Mouse (Mus musculus): ENCODE measurements around the gene Cryz. TPM values are rescaled to one million over a fixed set of nuclear protein-coding genes. Genes with fewer than 3 reads are reported as not detected.
A peak's percentile ranks its signal among the peaks of the same experiment; 100 is the strongest.

Cryz gene
- 19.5 and 21.2 TPM in 2 replicates for polyA plus RNA-seq (2016; fragmentation: Nextera tagmentation; extraction: Ambion mirVana)

DNA sequence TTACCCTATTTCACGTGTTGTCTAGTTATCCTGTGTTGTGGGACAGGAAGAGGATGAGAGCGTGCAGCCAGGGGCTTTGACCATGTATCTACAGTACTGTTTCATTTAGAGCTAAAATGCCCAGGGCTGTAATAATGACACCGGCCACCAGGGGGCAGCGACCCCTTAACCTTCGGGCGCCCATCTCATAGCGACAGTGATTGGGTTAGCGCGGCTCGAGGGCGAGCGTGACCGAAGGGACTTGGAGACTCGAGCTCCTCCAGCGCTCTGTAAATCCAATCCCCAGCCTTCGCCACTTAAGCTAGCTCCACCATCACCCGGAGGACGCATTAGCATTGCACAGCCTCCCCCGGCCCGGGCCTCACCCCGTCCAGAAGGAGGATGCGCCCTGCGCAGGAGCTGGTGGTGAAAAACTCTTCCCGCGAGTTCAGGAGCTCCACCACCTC, at the start of gene Cryz:
TSS of gene Cryz (plus strand) at position 224 of the 446 bp plus-strand sequence.
- peaks cover 29% of the 10 kb centered on the region for H3K36me3 ChIP-seq
- no peaks in the 10 kb centered on the region for H3K9me3 ChIP-seq (replicated peaks)
- peak; percentile 92 for DNase-seq (ENCODE audit: low spot score)
- H3K27ac ChIP-seq (replicated peaks): peak within 1 kb of the TSS; percentile 98
- no peaks in the 10 kb centered on the region for H3K27me3 ChIP-seq (ENCODE audit: low read depth, poor library complexity, severe bottlenecking)
- peak within 1 kb of the TSS; percentile 94 for H3K4me3 ChIP-seq
- under 1% methylated on average over 25 of the region's 25 CpGs for WGBS
- H3K4me1 ChIP-seq: peaks cover 17% of the 10 kb centered on the region

DNA sequence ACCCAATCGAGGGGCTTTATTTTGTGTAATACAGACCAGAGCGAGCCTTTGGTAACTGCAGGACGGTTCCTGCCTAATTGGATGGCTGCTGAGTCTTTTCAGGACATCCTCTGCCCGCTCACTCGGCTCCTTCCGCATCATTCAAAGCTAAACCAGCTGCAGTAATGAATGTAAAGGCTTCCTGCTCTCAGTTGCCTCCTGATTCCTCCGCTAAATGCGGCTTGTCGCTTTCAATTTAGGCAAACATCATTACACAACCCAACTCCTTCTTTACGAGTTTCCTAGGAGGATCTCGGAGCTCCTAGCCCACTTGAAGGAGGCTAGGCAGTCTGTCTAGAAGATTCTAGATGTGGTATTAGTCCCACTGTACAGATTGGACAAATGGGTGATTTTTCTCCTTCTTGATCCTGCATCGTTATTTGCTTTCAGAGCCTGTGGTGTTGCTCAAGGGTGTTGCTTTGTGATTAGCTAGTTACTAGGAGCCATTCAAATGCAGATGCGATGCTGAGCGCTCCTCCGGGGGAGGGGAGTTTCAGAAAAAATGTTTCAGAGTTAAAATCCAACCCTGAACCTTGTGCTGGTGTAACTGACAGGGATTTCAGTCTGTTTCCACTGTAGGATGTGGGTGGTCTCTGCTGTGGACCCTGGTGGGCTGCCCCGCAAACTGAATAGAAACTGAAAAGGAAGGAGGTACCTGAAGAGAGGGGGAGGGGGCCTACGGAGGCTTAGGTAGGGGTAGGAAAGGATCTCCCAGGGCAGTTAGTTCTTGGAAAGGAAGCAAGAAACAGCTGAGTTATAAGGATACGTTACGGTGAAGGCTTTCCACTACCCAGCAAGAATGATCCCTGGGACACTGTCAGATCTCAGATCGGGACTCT, 48.7 kb upstream of the Cryz start:
- Histone ChIP-seq H3K9me3 (replicated peaks) (no peaks in the 10 kb centered on the region), H3K4me1 (peaks cover 42% of the 10 kb centered on the region), H3K27ac (replicated peaks) (0 out of 2 replicates have a peak overlapping the region, but pooled peaks have one; percentile 18), H3K4me3 (peak overlapping the region; percentile 38), H3K36me3 (no peaks in the 10 kb centered on the region), H3K27me3 (ENCODE audit: low read depth, poor library complexity, severe bottlenecking) (peaks cover 45% of the 10 kb centered on the region)
- DNase-seq (ENCODE audit: low spot score): peak; percentile 21
- 3% methylated on average over 20 of the region's 20 CpGs for WGBS

DNA sequence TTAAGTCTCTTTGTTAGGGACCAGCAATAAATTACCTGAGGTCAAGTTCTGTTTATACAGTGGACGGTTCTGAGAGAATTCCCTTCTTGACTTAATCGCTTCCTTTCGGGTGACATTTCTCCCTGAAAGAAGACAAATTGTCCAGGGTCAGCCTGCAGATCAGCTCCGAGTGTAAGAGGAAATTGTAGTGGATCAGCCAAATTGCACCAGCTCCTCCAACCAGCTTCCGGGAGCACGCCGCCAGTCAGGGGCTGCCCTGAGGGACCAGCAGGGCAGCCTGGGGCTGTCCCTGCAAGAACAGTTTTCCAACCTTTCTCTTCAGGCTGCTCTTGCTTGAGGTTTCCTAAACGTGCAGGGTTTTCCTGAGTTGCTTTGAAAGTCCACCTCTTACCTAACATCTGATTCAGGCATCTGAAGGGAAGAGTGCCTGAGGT, 47.6 kb upstream of the Cryz start:
- peaks cover 42% of the 10 kb centered on the region for H3K4me1 ChIP-seq
- DNase-seq (ENCODE audit: low spot score): no peak
- peaks cover 45% of the 10 kb centered on the region for H3K27me3 ChIP-seq (ENCODE audit: low read depth, poor library complexity, severe bottlenecking)
- WGBS: 33% methylated on average over 8 of the region's 8 CpGs
- no peaks in the 10 kb centered on the region for H3K36me3 ChIP-seq
- no peak overlapping the region for H3K27ac ChIP-seq (replicated peaks)
- no peaks in the 10 kb centered on the region for H3K9me3 ChIP-seq (replicated peaks)
- H3K4me3 ChIP-seq: no peak overlapping the region

DNA sequence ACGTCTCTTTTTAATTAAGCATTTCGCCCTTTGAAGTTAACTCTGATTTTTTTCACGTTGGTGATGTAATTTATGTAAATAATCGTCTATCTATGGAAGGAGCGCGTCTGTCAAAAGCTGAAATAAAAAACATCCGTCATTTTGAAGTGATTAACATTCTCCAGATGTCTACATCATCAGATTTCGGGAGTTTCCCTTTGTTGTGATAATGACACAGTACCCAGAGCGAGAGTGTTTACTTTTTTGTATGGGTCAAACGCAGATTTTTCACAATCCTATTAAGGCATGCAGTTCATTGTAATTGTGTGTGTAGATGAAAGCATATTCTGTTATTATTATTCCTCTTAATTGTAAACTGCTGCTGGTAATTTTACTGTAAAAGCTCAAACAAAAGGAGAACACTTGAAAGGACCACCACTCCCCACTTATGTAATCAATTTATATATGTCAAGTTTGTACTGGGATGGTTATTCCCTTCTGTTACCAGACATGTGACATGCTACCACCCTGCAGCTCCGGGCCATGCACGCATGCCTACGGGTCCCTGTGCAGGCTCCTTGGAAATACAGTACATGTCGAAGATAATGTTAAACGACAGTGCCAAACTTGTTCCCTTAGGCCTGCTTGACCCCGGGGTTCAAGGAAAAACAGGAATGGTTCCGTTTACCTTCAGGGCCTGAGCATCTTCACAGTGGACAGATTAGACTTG, 46.0 kb upstream of the Cryz start:
- Histone ChIP-seq H3K4me1 (peaks cover 42% of the 10 kb centered on the region), H3K9me3 (replicated peaks) (no peaks in the 10 kb centered on the region), H3K27me3 (ENCODE audit: low read depth, poor library complexity, severe bottlenecking) (peaks cover 45% of the 10 kb centered on the region), H3K4me3 (no peak overlapping the region), H3K36me3 (no peaks in the 10 kb centered on the region), H3K27ac (replicated peaks) (no peak overlapping the region)
- no peak for DNase-seq (ENCODE audit: low spot score)
- WGBS: 61% methylated on average over 17 of the region's 17 CpGs

- H3K27ac ChIP-seq (replicated peaks): no peak overlapping the region
- H3K4me3 ChIP-seq: no peak overlapping the region
- DNase-seq (ENCODE audit: low spot score): no peak
- H3K27me3 ChIP-seq (ENCODE audit: low read depth, poor library complexity, severe bottlenecking): peaks cover 40% of the 10 kb centered on the region
- H3K36me3 ChIP-seq: no peaks in the 10 kb centered on the region
- H3K9me3 ChIP-seq (replicated peaks): no peaks in the 10 kb centered on the region
- 55% methylated on average over 5 of the region's 5 CpGs for WGBS
- peaks cover 42% of the 10 kb centered on the region for H3K4me1 ChIP-seq
These were observed 45.5 kb upstream of the Cryz start for GRCm38 (mm10) chr3:154551035-154551411.

DNA sequence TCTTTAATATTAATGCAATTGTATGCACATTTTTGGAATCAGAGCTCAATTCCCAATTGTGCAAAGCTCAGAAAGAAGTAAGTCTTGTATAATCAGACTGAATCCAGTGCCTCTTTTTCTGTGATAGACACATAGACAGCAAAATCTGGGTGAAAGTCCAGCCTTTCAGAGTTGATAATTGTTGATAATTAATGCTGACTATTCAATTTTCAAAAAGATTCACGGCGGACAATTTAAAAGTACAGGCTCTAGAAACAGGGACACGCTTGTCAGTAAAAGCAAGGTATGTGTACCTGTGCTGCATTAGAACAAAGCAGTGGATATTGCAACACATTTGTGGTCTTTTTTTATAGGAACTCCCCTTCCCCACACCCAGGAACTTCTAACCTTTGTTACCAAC, 34.3 kb upstream of the Cryz start:
- DNase-seq (ENCODE audit: low spot score): no peak
- H3K4me3 ChIP-seq: no peak overlapping the region
- H3K36me3 ChIP-seq: no peaks in the 10 kb centered on the region
- H3K27me3 ChIP-seq (ENCODE audit: low read depth, poor library complexity, severe bottlenecking): 0 out of 2 replicates have a peak, but pooled peaks cover 6% of the 10 kb centered on the region
- H3K4me1 ChIP-seq: no peaks in the 10 kb centered on the region
- no peak overlapping the region for H3K27ac ChIP-seq (replicated peaks)
- 97% methylated on average over 3 of the region's 3 CpGs for WGBS
- H3K9me3 ChIP-seq (replicated peaks): no peaks in the 10 kb centered on the region

- Histone ChIP-seq H3K36me3 (no peaks in the 10 kb centered on the region), H3K9me3 (replicated peaks) (no peaks in the 10 kb centered on the region), H3K27me3 (ENCODE audit: low read depth, poor library complexity, severe bottlenecking) (peaks cover 31% of the 10 kb centered on the region), H3K27ac (replicated peaks) (no peak overlapping the region), H3K4me1 (peaks cover 6% of the 10 kb centered on the region), H3K4me3 (no peak overlapping the region)
- WGBS: 80% methylated on average over 3 of the region's 3 CpGs
- DNase-seq (ENCODE audit: low spot score): no peak
These were observed 31.1 kb upstream of the Cryz start for GRCm38 (mm10) chr3:154565437-154565836.

DNA sequence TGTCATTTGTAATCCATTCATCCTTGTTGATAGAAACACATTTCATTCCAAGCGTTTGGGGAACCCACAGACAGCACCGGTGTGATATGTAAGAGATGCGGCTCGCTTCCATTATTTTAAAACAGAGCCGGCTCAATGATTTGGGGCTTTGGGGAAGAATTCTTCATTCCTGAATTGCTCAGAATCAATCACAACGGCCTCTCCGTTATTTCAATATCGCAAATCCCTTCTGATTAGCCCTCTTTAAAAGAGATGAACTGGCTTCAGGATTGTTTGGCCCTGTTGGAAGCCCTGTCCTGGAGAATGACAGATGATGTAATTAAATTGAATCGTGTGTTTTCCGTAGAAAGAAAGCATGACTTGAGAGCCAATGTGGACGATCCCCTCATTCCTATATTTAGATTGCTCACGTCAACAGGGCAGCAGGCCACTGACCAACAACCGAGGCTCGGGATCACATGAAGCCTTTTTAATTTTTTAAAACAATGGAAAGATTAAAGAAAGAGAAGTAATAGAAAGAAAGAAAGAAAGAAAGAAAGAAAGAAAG, 26.4 kb upstream of the Cryz start:
- Histone ChIP-seq H3K27ac (replicated peaks) (no peak overlapping the region), H3K4me1 (peaks cover 17% of the 10 kb centered on the region), H3K36me3 (no peaks in the 10 kb centered on the region), H3K27me3 (ENCODE audit: low read depth, poor library complexity, severe bottlenecking) (peaks cover 45% of the 10 kb centered on the region), H3K4me3 (no peak overlapping the region), H3K9me3 (replicated peaks) (no peaks in the 10 kb centered on the region)
- DNase-seq (ENCODE audit: low spot score): no peak
- 46% methylated on average over 14 of the region's 14 CpGs for WGBS

GRCm38 (mm10) chr3:154570786-154571185, 25.7 kb upstream of the Cryz start:
- 9% methylated on average over 12 of the region's 12 CpGs for WGBS
- peak; percentile 34 for DNase-seq (ENCODE audit: low spot score)
- peak overlapping the region; percentile 47; the same call in 1 of the 2 replicates for H3K27ac ChIP-seq (replicated peaks)

DNA sequence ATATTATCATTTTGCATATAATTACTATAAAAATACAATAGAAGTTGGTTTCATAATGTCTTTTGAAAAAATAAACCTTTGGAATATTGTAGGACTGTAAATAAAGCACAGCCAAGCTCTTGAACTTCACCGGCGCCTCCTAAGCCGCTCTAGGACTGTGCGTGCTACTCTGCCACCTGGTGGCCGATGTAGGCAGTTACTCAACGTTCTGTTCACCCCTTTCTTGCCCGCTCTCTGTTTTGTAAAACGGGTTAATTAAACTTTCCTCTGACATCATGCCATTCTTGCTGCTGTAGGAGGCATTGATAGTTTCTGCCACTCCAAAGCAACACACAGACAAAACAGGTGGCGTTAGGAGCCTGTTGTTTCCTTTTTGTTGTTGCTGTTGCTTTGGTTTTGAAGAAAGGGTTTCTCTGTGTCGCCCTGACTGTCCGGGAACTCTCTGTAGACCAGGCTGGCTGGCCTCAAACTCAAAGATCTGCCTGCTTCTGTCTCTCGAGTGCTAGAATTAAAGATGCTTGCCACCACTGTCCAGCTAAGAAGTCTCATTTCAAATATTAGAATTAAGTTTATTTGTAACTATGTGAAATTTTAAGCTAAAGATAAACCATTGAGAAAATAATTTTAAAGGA, 24.1 kb upstream of the Cryz start:
- 17% methylated on average over 12 of the region's 12 CpGs for WGBS
- H3K4me1 ChIP-seq: peaks cover 17% of the 10 kb centered on the region
- no peak overlapping the region for H3K27ac ChIP-seq (replicated peaks)
- no peaks in the 10 kb centered on the region for H3K9me3 ChIP-seq (replicated peaks)
- peaks cover under 1% of the 10 kb centered on the region; the same call in 1 of the 2 replicates for H3K36me3 ChIP-seq
- peaks cover 39% of the 10 kb centered on the region for H3K27me3 ChIP-seq (ENCODE audit: low read depth, poor library complexity, severe bottlenecking)
- H3K4me3 ChIP-seq: 0 out of 2 replicates have a peak overlapping the region, but pooled peaks have one; percentile 20
- DNase-seq (ENCODE audit: low spot score): peak; percentile 81

More at GRCm38 (mm10) chr3:154570786-154571185, 25.7 kb upstream of the Cryz start:
- peak overlapping the region; percentile 39 for H3K4me3 ChIP-seq
- no peaks in the 10 kb centered on the region for H3K9me3 ChIP-seq (replicated peaks)
- H3K27me3 ChIP-seq (ENCODE audit: low read depth, poor library complexity, severe bottlenecking): peaks cover 45% of the 10 kb centered on the region
- H3K36me3 ChIP-seq: no peaks in the 10 kb centered on the region
- H3K4me1 ChIP-seq: peaks cover 17% of the 10 kb centered on the region

- no peak overlapping the region for H3K27ac ChIP-seq (replicated peaks)
- H3K27me3 ChIP-seq (ENCODE audit: low read depth, poor library complexity, severe bottlenecking): peaks cover 29% of the 10 kb centered on the region
These were observed 22.8 kb upstream of the Cryz start for GRCm38 (mm10) chr3:154573666-154574065.

DNA sequence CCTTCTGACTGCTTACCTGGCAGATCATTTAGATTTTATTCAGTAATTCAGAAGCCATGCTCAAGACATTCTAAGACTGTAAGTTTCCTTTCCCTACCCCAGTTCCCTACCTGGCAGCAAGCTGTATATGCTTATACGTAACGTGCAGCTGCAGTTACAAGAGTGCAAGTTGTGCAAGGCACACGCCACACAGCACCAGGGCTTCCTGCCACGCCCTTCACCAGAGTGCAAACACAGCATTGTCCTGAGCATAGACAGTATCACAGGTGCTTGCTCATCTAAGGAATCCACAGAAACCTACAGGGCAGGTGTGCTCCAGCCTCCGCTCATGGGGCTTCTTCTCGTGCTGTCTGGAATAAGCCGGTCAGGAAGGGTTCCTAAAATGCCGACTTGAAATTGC, 18.6 kb upstream of the Cryz start:
- 97% methylated on average over 8 of the region's 8 CpGs for WGBS
- no peaks in the 10 kb centered on the region for H3K9me3 ChIP-seq (replicated peaks)
- no peak for DNase-seq (ENCODE audit: low spot score)
- H3K27me3 ChIP-seq (ENCODE audit: low read depth, poor library complexity, severe bottlenecking): no peaks in the 10 kb centered on the region
- H3K36me3 ChIP-seq: peaks cover 26% of the 10 kb centered on the region
- no peak overlapping the region for H3K4me3 ChIP-seq
- no peaks in the 10 kb centered on the region for H3K4me1 ChIP-seq
- H3K27ac ChIP-seq (replicated peaks): no peak overlapping the region

More at GRCm38 (mm10) chr3:154573666-154574065, 22.8 kb upstream of the Cryz start:
- Histone ChIP-seq H3K9me3 (replicated peaks) (no peaks in the 10 kb centered on the region), H3K4me1 (peaks cover 17% of the 10 kb centered on the region), H3K36me3 (peaks cover 8% of the 10 kb centered on the region), H3K4me3 (no peak overlapping the region)
- no peak for DNase-seq (ENCODE audit: low spot score)
- 83% methylated on average over 6 of the region's 6 CpGs for WGBS
